Mouse (Mus musculus): ENCODE measurements around the gene Olfr1093.

Gene Olfr1093

DNA sequence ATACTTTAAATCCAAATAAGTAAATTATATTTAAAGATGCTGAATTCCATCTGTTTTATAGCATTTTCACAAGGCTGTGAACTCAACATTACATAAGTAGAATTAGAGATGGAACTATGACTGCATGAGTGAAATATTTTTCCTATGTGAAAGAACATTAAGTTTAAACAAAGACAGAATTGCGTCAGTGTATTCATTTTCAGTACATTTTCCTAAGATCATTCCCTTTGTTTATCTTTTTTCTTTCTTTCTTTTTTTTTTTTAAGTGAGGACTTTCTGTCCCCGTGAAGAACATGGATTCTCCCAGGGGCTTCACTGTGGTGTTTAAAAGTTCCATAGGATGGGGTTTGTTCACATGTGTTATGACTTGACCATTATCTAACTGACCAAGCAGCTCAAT, at the start of gene Olfr1093:
Gene Olfr1093, plus strand, starts transcription at position 301 of the 400 bp plus-strand sequence.
- DNase-seq (ENCODE audit: low read depth) = no peak

DNA sequence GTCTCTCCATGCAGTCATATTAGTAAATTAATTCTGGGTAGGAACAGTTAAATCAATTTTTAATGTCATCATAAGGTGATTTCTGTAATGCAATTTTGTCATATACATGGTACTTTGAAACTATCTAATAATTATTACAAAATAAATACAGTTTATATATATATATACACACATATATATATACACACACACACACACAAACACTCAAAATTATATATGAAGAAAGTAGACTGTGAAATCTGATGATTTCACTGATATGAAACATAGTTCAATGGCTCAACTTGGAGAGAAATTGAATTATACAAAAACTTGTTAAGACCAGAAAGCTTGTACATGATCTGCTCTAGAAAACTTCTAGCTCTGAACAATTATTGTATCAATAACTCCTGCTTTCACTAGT, 48.7 kb upstream of the Olfr1093 start, which contains the start of gene Olfr1089:
Gene Olfr1089, minus strand, starts transcription at position 101 of the 400 bp plus-strand sequence.
- no peak for DNase-seq (ENCODE audit: low read depth)

DNA sequence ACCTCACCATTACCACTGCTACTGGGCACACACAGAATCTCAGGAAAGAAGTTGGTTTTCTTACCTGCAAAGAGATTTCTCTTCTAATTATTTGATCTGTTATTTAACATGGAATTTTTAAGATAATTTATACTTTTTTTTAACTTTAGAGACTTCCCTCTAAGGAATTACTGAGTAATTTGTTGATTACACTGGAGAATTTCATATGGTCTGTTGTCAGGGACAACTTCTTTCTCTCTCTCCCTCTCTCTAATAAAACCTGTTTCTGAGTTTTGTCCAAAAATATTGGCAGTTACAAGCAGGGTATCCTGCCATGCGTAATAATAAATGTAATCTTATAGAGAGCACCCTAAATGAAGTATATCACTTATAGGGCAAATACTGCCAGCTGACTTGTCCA, 23.4 kb upstream of the Olfr1093 start, which contains the start of gene Olfr1090:
Gene Olfr1090, minus strand, starts transcription at position 101 of the 400 bp plus-strand sequence.
- DNase-seq (ENCODE audit: low read depth) = no peak

DNA sequence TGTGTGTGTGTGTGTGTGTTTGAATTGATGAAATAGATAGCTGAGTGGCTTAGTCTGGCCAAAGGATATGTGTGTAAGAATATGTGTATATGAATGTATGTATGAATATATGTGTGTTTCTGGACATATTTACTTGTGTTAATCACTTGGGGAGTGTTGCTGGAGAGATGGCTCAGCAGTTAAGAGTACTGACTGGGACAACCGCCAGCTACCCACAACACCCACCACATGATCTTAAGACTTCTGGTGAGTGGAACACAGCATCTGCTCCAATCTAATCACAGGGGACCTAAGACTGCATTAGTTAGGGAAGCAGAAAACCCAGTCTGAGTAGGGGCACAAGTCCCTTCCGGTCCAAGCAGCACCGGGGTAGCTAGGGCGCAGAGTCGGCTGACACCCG, 21.2 kb upstream of the Olfr1093 start:
- no peak for DNase-seq (ENCODE audit: low read depth)

DNA sequence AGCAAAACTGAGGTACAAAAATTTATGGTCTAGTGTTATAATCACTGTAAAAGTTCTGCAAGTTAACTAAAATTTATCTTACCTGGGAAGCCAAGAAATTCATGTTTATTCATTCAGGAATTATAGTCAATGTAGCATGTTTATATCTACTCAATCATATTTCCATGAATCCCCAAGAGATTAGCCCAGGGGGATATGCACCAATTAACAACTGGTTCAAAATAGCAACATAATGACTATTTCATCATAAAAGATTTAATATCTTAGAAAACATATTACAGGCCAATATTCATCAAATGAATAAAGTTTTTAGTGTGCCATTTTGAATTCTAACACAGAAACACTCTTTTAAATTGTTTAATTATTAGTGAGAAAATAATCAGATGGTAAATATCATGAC, 27.6 kb downstream of the Olfr1093 start, which contains the start of gene Olfr141:
Gene Olfr141, minus strand, starts transcription at position 101 of the 400 bp plus-strand sequence.
- DNase-seq (ENCODE audit: low read depth) = no peak

DNA sequence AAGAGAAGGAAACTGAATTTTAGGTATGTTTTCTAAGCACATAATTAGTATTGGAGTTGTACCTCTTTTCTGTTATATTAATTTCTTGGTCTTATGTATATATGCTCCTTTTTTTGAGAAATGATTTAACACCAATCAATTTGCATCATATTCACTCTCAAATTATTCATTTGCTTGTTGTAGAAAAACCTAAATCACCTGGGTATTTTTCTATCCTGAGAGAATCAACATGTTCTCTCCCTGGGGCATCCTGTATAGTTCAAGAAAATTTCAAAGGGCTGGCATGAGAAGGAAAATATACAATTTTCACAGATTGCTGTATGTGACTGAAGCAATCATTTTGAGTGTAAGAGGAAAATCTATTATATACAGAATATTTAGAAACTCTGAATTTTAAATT, 42.1 kb downstream of the Olfr1093 start, which contains the start of gene Olfr1094:
Gene Olfr1094, plus strand, starts transcription at position 301 of the 400 bp plus-strand sequence.
- DNase-seq (ENCODE audit: low read depth) = no peak

All from NIH3T3 (cell line).